Mouse (Mus musculus) kidney, adult 2 months (tissue): Measurements from ENCODE around the gene Exosc3.

Source experiments
- CTCF ChIP-seq: fragments of 200-500 bp; conservative IDR thresholded peaks from 2 replicates; pipeline ENCODE4 v1.5.1; 2011; ENCODE audit warnings: low read depth, mild to moderate bottlenecking, control low read depth, low read length, moderate library complexity, mixed read lengths; ENCODE audit not compliant: insufficient read depth, insufficient read length
- POLR2A ChIP-seq: fragments of 200-500 bp; IDR thresholded peaks from one replicate; pipeline ENCODE4 v1.6.1; 2011; ENCODE audit warnings: low read depth, low read length, control low read depth

GRCm38 (mm10) chr4:45371261-45371660, 28.7 kb upstream of the Exosc3 start:
- TF ChIP-seq POLR2A = no peak
- no peak for TF ChIP-seq CTCF
